ENCODE assay signal across 8 mouse cellular contexts in genomic region chr1:75478916-75479634, GRCm38 (mm10). TPM values are rescaled to one million over a fixed set of nuclear protein-coding genes. Genes with fewer than 3 reads are reported as not detected.
DNase-seq lines count a peak whose midpoint lies in the region; ATAC-seq lines count a peak whose summit lies in the region.

TSS of gene Chpf (minus strand) at chr1:75479307.
TSS of gene Tmem198 (plus strand) at chr1:75479532.

- H3K4me3 ChIP-seq in hindbrain, embryonic 16.5 days (ENCODE audit: low read length): peak within 1 kb of the TSS; percentile 88

- WGBS in hindbrain, embryonic 16.5 days: under 1% methylated on average over 62 of the region's 76 CpGs

- peak; percentile 98 for DNase-seq in ZHBTc4 (ENCODE audit: low read depth, low spot score)
- peak; percentile 97 to 98 for DNase-seq in cerebellum, postnatal 4 days (ENCODE audit: low spot score in 2 of 2)
- peak; percentile 95 for DNase-seq in gastrocnemius, adult 18-20 months (ENCODE audit: low spot score)
- peak; percentile 95 for DNase-seq in left cerebral cortex, adult 11 months (ENCODE audit: low spot score)
- DNase-seq in lung, postnatal 36 days: peak; percentile 98
- peak; percentile 99 for DNase-seq in retina, postnatal 1 day
- DNase-seq in thymus, postnatal 4 days: peak; percentile 95

- peaks cover 24% of the 10 kb centered on the region for H3K36me3 ChIP-seq in hindbrain, embryonic 16.5 days (ENCODE audit: control insufficient read depth, insufficient read depth, low read length)

- peak within 1 kb of the TSS; percentile 89 for H3K27ac ChIP-seq in hindbrain, embryonic 16.5 days (ENCODE audit: low read depth, low read length)

- ATAC-seq in hindbrain, embryonic 16.5 days: peak; percentile 91

- H3K4me2 ChIP-seq in hindbrain, embryonic 16.5 days (ENCODE audit: low read length): peak within 1 kb of the TSS; percentile 87

- peak within 1 kb of the TSS; percentile 83 for H3K9ac ChIP-seq in hindbrain, embryonic 16.5 days (ENCODE audit: low read depth, low read length)

- peaks cover 25% of the 10 kb centered on the region for H3K4me1 ChIP-seq in hindbrain, embryonic 16.5 days (ENCODE audit: control insufficient read depth, insufficient read depth, low read depth, low read length)

- H3K9me3 ChIP-seq in hindbrain, embryonic 16.5 days (ENCODE audit: control insufficient read depth, low read length): no peaks in the 10 kb centered on the region

- no peaks in the 10 kb centered on the region; the same call in 1 of the 2 replicates for H3K27me3 ChIP-seq in hindbrain, embryonic 16.5 days (replicated peaks; ENCODE audit: control insufficient read depth, insufficient read depth, low read length)

RNA-seq across cellular contexts. Expression of gene Chpf, which starts in this region (rescaled TPM):
- 1 to 10 TPM; 3.7 to 4.4 TPM for total RNA-seq in gastrocnemius, adult 18-20 months (2021)
- 42.1 and 46.4 TPM in 2 replicates for polyA plus RNA-seq in hindbrain, embryonic 16.5 days (2015; fragmentation: Nextera tagmentation; extraction: Ambion mirVana)

RNA-seq across cellular contexts. Expression of gene Tmem198, which starts in this region (rescaled TPM):
- under 1 TPM in 1 of 2 experiments, not detected in 1; 0.36 TPM for total RNA-seq in gastrocnemius, adult 18-20 months (2021)
- 50.5 and 52.5 TPM in 2 replicates for polyA plus RNA-seq in hindbrain, embryonic 16.5 days (2015; fragmentation: Nextera tagmentation; extraction: Ambion mirVana)

Comparison
In these comparisons a context has a peak if more than half of its experiments do, and no peak if none do; other contexts are left out.
1. Peak in every context shown above with its lines: DNase-seq, ATAC-seq, H3K4me3 ChIP-seq and H3K27ac ChIP-seq.